Mouse (Mus musculus): ENCODE results near the gene Mctp1.

GRCm38 (mm10) chr13:76838031-76838430 is 453.7 kb downstream of the Mctp1 start:
- TF ChIP-seq CTCF (IDR thresholded peaks at IDR 0.05; ENCODE audit: low read depth, low read length) (no peak), POLR2A (IDR thresholded peaks at IDR 0.05; ENCODE audit: extremely low read depth, insufficient read depth, low read length) (no peak)

All from liver, adult 2 months (tissue).